Mouse (Mus musculus) monocyte, adult 5-6 weeks (primary cell): ENCODE data around the gene Krt17. TPM values are rescaled to one million over a fixed set of nuclear protein-coding genes. Genes with fewer than 3 reads are reported as not detected.

Experiments used
- total RNA-seq: library from RNA; stranded (forward); fragments of 200-1000, 200-491, 200-594 nt; gene quantifications from 3 replicates; pipeline ENCODE4 v1.2.3, GENCODE M21; 2017

Krt17 gene
- total RNA-seq, 1 experiment from 2014 or later, result not detected

Other genes with a start within 250 kb of the Krt17 start
- not detected in 3 replicates for gene Krt33a, start 244.8 kb downstream of the Krt17 start, total RNA-seq
- gene Krt33b, start 231.2 kb downstream of the Krt17 start, total RNA-seq, result not detected in 3 replicates
- not detected in 3 replicates for gene Krt34, start 219.5 kb downstream of the Krt17 start, total RNA-seq
- not detected in 3 replicates for gene Krt31, start 210.5 kb downstream of the Krt17 start, total RNA-seq
- gene Krt32, start 172.8 kb downstream of the Krt17 start, total RNA-seq, result not detected in 3 replicates
- not detected in 3 replicates for gene Krt35, start 164.8 kb downstream of the Krt17 start, total RNA-seq
- gene Krt36, start 155.4 kb downstream of the Krt17 start, total RNA-seq, result not detected in 3 replicates
- gene Krt13, start 139.5 kb downstream of the Krt17 start, total RNA-seq, result not detected in 3 replicates
- gene Krt15, start 125.1 kb downstream of the Krt17 start, total RNA-seq, result not detected in 3 replicates
- gene Krt19, start 112.4 kb downstream of the Krt17 start, total RNA-seq, result not detected in 3 replicates
- gene Krt9, start 67.8 kb downstream of the Krt17 start, total RNA-seq, result not detected in 3 replicates
- gene Krt14, start 53.5 kb downstream of the Krt17 start, total RNA-seq, result not detected in 3 replicates
- gene Krt16, start 12.1 kb downstream of the Krt17 start, total RNA-seq, result not detected in 3 replicates
- gene Krt42, start 8.8 kb upstream of the Krt17 start, total RNA-seq, result not detected in 3 replicates
- gene Eif1, start 58.9 kb upstream of the Krt17 start, total RNA-seq, result 374 to 712 TPM (median 492 TPM) in 3 replicates
- not detected in 3 replicates for gene Gast, start 73.4 kb upstream of the Krt17 start, total RNA-seq
- gene Hap1, start 95.1 kb upstream of the Krt17 start, total RNA-seq, result 1.3 to 2.7 TPM in 2 of 3 replicates, not detected in the other
- 14.7 to 28.8 TPM (median 21.2 TPM) in 3 replicates for gene Jup, start 136.7 kb upstream of the Krt17 start, total RNA-seq
- 0.64 to 5.3 TPM (median 3.1 TPM) in 3 replicates for gene P3h4, start 153.8 kb upstream of the Krt17 start, total RNA-seq
- gene Fkbp10, start 154.7 kb upstream of the Krt17 start, total RNA-seq, result 0.57 to 4.4 TPM (median 2.1 TPM) in 3 replicates
- 8.0 to 38.5 TPM (median 14.4 TPM) in 3 replicates for gene Nt5c3b, start 180.8 kb upstream of the Krt17 start, total RNA-seq
- 0.97 TPM in 1 of 3 replicates, not detected in the others for gene Klhl10, start 180.9 kb upstream of the Krt17 start, total RNA-seq
- gene Klhl11, start 211.7 kb upstream of the Krt17 start, total RNA-seq, result 16.4 to 28.5 TPM (median 24.2 TPM) in 3 replicates